Mouse (Mus musculus) G1E-ER4 (cell line): Measurements from ENCODE around the gene 2310003L06Rik. TPM values are rescaled to one million over a fixed set of nuclear protein-coding genes. Genes with fewer than 3 reads are reported as not detected.

ENCODE experiments used
- GATA1 ChIP-seq: IDR thresholded peaks from one replicate; pipeline ENCODE4 v1.8.0; 2012; ENCODE audit warnings: low read length, inconsistent platforms
- polyA plus RNA-seq: library from polyadenylated mRNA; stranded (reverse); fragments of >175 nt; gene quantifications from 2 replicates; pipeline ENCODE4 v1.2.3, GENCODE M21; 2012

2310003L06Rik gene
- not detected in 2 replicates for polyA plus RNA-seq

GRCm38 (mm10) chr5:87969201-87969600 lies at the start of gene 2310003L06Rik, which contains the start of gene Gm28434:
Gene 2310003L06Rik, plus strand, starts transcription at chr5:87969459.
Gene Gm28434, plus strand, starts transcription at chr5:87969517.
- no peak for TF ChIP-seq GATA1

- no peak for TF ChIP-seq GATA1
Observed at GRCm38 (mm10) chr5:87925372-87925771, 43.9 kb upstream of the 2310003L06Rik start, which contains the start of gene Csn3. Gene Csn3, plus strand, starts transcription at chr5:87925579.

- no peak for TF ChIP-seq GATA1
Observed at GRCm38 (mm10) chr5:87931603-87932002, 37.7 kb upstream of the 2310003L06Rik start.

- no peak for TF ChIP-seq GATA1
Observed at GRCm38 (mm10) chr5:87940752-87941151, 28.5 kb upstream of the 2310003L06Rik start.

- no peak for TF ChIP-seq GATA1
Observed at GRCm38 (mm10) chr5:87942515-87942914, 26.7 kb upstream of the 2310003L06Rik start.

- no peak for TF ChIP-seq GATA1
Observed at GRCm38 (mm10) chr5:87951836-87952235, 17.4 kb upstream of the 2310003L06Rik start.

GRCm38 (mm10) chr5:87979139-87979538 lies 9.9 kb downstream of the 2310003L06Rik start, which contains the start of gene Cabs1:
Gene Cabs1, plus strand, starts transcription at chr5:87979439.
- TF ChIP-seq GATA1 = no peak

- TF ChIP-seq GATA1 = no peak
Observed at GRCm38 (mm10) chr5:87982468-87983214, 13.4 kb downstream of the 2310003L06Rik start.

GRCm38 (mm10) chr5:88002249-88002648 lies 33.0 kb downstream of the 2310003L06Rik start, which contains the start of gene Smr3a:
Gene Smr3a, plus strand, starts transcription at chr5:88002549.
- no peak for TF ChIP-seq GATA1

GRCm38 (mm10) chr5:88005241-88005640 lies 36.0 kb downstream of the 2310003L06Rik start:
- no peak for TF ChIP-seq GATA1

Other genes starting within 250 kb of the 2310003L06Rik start
- gene Csn1s2a, start 194.9 kb upstream of the 2310003L06Rik start, polyA plus RNA-seq = not detected in 2 replicates
- not detected in 2 replicates for gene Csn1s2b, start 161.4 kb upstream of the 2310003L06Rik start, polyA plus RNA-seq
- not detected in 2 replicates for gene Prr27, start 143.8 kb upstream of the 2310003L06Rik start, polyA plus RNA-seq
- not detected in 2 replicates for gene Odam, start 84.4 kb upstream of the 2310003L06Rik start, polyA plus RNA-seq
- not detected in 2 replicates for gene Csn3, start 43.9 kb upstream of the 2310003L06Rik start, polyA plus RNA-seq
- not detected in 2 replicates for gene Gm28434, start 58 bp downstream of the 2310003L06Rik start, polyA plus RNA-seq
- not detected in 2 replicates for gene Cabs1, start 10.0 kb downstream of the 2310003L06Rik start, polyA plus RNA-seq
- not detected in 2 replicates for gene Smr3a, start 33.1 kb downstream of the 2310003L06Rik start, polyA plus RNA-seq
- not detected in 2 replicates for gene Smr2, start 117.1 kb downstream of the 2310003L06Rik start, polyA plus RNA-seq
- not detected in 2 replicates for gene Gm11116, start 142.1 kb downstream of the 2310003L06Rik start, polyA plus RNA-seq
- gene Gm11115, start 184.6 kb downstream of the 2310003L06Rik start, polyA plus RNA-seq = not detected in 2 replicates